Mouse (Mus musculus) ovary, postnatal 10 days (tissue): Measurements from ENCODE around the gene Ppp2r3c.
"Not testable (repeated sequence)": the region's sequence is repeated elsewhere in the genome, so short reads cannot be mapped to it uniquely, and the experiment has no call there.

ENCODE experiments used
- DNase-seq: peaks from one replicate; pipeline ENCODE4 v3.0.0; 2022; ENCODE audit warnings: low spot score

The Ppp2r3c gene

GRCm38 (mm10) chr12:55302485-55303441, at the start of gene Ppp2r3c:
Ppp2r3c (minus strand) TSS chr12:55302998.
- DNase-seq: peak; percentile 71

GRCm38 (mm10) chr12:55344583-55344982, 41.8 kb upstream of the Ppp2r3c start:
- DNase-seq: no peak

GRCm38 (mm10) chr12:55343998-55344397, 41.2 kb upstream of the Ppp2r3c start:
- no peak for DNase-seq

- not testable (repeated sequence) for DNase-seq
Measured at GRCm38 (mm10) chr12:55343045-55343444, 40.2 kb upstream of the Ppp2r3c start.

- DNase-seq: not testable (repeated sequence)
Measured at GRCm38 (mm10) chr12:55338490-55338889, 35.7 kb upstream of the Ppp2r3c start.

GRCm38 (mm10) chr12:55333662-55334061, 30.9 kb upstream of the Ppp2r3c start:
- DNase-seq: no peak

- no peak for DNase-seq
Measured at GRCm38 (mm10) chr12:55329351-55329750, 26.6 kb upstream of the Ppp2r3c start.

GRCm38 (mm10) chr12:55328784-55329183, 26.0 kb upstream of the Ppp2r3c start:
- DNase-seq: no peak

GRCm38 (mm10) chr12:55325702-55326101, 22.9 kb upstream of the Ppp2r3c start:
- DNase-seq: no peak

- DNase-seq: no peak
Measured at GRCm38 (mm10) chr12:55321642-55322291, 19.0 kb upstream of the Ppp2r3c start.

GRCm38 (mm10) chr12:55315192-55315591, 12.4 kb upstream of the Ppp2r3c start:
- DNase-seq: peak; percentile 39

- no peak for DNase-seq
Measured at GRCm38 (mm10) chr12:55313901-55314300, 11.1 kb upstream of the Ppp2r3c start.

GRCm38 (mm10) chr12:55311841-55312240, 9.0 kb upstream of the Ppp2r3c start:
- DNase-seq: no peak

GRCm38 (mm10) chr12:55309501-55309900, 6.7 kb upstream of the Ppp2r3c start:
- no peak for DNase-seq

- no peak for DNase-seq
Measured at GRCm38 (mm10) chr12:55308731-55309130, 5.9 kb upstream of the Ppp2r3c start.

GRCm38 (mm10) chr12:55307566-55307965, 4.8 kb upstream of the Ppp2r3c start:
- no peak for DNase-seq

- no peak for DNase-seq
Measured at GRCm38 (mm10) chr12:55306371-55306770, 3.6 kb upstream of the Ppp2r3c start.

- DNase-seq: no peak
Measured at GRCm38 (mm10) chr12:55301472-55302300, 1.1 kb downstream of the Ppp2r3c start.

GRCm38 (mm10) chr12:55300820-55301351, 1.9 kb downstream of the Ppp2r3c start:
- DNase-seq: no peak

- no peak for DNase-seq
Measured at GRCm38 (mm10) chr12:55299336-55299735, 3.5 kb downstream of the Ppp2r3c start, which contains the start of gene 1110008L16Rik. 1110008L16Rik (plus strand) TSS chr12:55299577.

GRCm38 (mm10) chr12:55298112-55298511, 4.7 kb downstream of the Ppp2r3c start:
- DNase-seq: no peak

- DNase-seq: not testable (repeated sequence)
Measured at GRCm38 (mm10) chr12:55277583-55277982, 25.2 kb downstream of the Ppp2r3c start.
